Mouse (Mus musculus) inflammation-experienced regulatory T-cells (primary cell): Measurements from ENCODE around the gene Hcst. TPM values are rescaled to one million over a fixed set of nuclear protein-coding genes. Genes with fewer than 3 reads are reported as not detected.

ENCODE experiments used
- polyA plus RNA-seq, 2 experiments: library from polyadenylated mRNA; unstranded; fragments of 100-300 nt; shearing (Covaris generic); gene quantifications; one replicate each; pipeline ENCODE4 v1.2.1; 2017

The Hcst gene
- 100 to 1,000 TPM; 388 to 519 TPM for polyA plus RNA-seq

DNA sequence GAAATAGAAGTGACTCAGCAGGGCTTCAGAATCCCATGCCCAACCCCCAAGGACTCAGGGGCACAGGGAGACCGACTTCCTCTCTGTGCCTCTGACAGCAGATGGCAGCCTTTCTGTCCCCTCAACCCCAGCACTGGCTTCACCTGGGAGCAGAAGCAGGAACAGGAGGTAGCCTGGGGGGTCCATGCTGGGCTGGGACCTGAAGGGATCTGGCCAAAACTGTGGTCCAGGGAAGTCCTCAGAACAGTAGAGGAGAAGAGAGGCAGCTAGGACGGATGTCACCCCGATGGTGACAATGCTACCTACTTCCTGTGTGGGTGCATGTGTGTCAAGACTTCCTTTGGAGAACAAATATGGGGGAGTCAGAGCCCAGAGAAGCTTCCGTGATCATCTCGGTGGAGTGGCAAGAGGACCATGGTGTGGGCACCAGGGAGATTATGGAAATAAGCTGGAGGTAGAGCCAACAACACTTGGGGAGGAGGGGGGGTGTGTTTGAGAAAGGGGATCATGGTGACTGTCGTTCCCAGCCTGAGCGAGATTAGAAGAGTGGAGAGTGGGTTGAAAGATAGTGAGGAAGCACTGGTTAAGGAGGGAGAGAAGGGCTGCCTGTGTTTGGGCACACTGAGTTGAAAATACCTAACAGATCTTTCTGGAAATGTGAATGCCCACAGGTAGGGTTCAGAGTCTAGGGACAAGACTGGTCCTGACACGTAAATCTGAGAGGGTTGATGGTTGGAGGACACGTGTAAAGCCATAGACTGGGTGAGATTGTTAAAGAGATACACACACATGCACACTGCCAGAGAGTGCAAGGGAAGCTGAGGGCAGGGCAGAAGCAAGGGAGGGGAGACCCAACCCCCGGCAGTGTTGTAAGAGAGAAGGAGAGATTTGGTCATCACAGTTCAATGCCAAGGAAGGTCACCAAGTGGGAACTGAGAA lies at the start of gene Hcst:
Gene Hcst (minus strand): TSS at position 294 of the 939 bp plus-strand sequence.

DNA sequence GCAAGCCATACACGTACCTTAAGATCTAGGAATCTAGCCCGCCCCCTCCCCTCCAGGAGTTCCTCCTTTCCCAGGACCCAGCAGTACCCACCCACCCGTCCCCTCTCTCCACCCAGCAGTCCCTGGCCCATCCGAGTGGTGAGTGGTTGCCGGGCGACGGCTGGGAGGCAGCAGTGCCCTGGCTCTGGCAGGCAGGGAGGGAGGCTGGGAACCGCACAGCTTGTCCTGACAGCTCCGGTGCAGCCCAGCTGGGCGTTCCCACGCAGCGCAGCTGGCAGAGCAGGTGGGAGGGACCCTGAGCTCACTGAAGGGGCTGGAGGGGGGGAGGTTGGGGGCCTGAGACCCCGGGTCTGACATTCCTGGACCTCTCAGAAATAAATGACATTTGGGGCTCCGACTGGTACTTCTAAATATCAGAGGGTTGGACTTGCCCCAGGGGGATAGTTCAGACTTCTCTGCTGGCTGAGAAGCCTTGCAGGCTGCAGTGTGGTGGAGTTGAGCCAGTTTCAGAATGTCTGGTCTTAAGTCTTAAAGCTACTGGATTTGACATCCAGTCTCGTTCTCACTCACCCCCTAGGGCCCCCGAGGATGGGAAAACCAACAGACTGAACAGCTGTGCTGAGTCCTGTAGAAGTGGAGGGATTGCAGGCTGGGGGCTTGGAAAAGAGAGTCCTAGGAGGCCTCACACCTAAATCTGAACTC lies 38.1 kb upstream of the Hcst start, which contains the start of the genes Kirrel2 and Nphs1:
Gene Kirrel2 (minus strand): TSS at position 62 of the 702 bp plus-strand sequence.
Gene Nphs1 (plus strand): TSS at position 687 of the 702 bp plus-strand sequence.

DNA sequence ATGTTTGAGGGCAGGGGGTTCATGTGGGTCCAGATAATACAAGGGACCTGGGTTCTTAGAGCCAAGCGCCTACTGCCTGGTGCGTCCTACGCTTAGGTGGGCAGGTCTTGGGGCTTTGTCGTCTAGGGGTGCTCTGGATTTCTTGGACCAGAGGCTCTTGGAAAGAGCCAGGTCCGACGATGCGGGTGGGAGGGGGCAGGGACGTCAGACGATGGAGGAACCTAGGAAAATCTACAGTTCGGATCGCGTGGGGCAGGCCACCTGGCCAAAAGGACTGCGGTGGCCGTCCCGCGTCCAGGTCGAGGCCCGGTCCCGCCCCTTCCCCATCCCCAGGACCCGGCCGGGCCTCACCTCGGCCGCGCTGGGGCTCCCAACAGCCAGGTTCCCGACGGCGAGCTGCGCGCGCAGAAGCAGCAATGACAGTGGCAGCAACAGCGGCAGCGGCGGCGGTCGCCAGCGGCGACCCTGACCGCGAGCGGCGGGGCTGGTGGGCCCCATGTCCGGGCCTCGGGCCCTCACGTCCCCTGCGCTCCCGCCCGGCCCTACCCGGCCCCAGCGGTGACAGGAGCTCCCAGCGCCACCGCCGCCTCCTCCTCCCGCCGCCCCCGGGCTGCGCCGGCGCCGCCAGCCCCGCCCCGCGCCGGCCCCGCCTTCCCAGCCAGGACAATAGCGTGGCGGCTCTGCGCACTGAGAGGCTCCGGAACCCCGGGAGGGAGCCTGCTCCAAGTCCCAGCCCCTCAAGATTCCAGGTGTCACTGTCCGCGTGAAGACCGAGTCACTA lies 25.5 kb upstream of the Hcst start, which contains the start of gene Aplp1:
Gene Aplp1 (minus strand): TSS at position 565 of the 781 bp plus-strand sequence.

DNA sequence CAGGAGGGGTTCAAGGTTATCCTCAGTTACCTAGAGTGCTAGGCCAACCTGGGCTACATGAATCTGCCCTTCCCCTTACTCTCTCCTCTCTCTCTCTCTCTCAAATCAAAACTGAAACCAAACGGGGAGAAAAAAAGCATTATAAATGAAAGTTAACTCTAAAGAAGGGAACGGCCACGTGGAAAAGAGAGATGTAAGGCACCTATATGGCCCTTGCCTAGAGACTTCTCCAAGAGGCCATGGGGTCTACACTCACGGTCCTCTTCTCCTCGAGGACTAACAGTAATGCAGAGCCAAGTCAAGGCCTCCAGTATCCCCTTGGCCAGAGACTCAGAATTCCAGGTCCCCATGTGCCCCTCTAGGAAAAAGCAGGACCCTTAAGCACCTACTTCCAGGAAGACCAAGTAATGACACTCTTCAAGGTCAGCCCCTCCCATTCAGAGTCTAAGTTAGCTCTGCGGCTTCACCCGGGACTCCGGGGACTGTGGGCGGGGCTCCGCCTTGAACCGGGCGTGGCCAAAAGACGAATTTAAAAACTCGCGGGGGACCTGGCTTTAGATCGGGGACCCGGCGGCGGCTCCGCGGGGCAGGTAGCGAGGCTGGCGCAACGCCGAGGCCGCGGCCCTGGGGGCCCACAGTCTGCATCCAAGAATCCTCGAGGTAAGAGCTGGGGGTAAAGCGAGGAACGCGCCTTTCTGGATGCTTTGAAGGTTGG lies 1.7 kb upstream of the Hcst start, which contains the start of gene Nfkbid:
Gene Nfkbid (plus strand): TSS at position 558 of the 715 bp plus-strand sequence.

DNA sequence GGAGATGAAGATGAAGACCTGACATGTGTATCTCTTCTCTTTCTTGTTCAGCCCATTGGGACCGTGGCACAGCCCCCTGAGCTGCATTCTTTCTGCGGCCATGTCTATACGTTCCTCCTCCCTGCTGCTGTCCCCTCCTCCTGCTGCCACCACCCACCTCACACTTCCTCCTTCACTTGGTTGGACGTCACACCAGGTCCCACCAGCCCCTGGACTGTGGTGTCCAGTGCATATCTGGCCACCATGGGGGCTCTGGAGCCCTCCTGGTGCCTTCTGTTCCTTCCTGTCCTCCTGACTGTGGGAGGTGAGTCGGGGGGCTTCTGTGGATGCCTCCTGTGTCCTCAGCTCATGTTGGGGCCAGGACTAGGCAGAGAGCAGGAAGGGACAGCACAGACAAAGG lies 6.1 kb downstream of the Hcst start, which contains the start of gene Tyrobp:
Gene Tyrobp (plus strand): TSS at position 165 of the 400 bp plus-strand sequence.

Other genes starting within 250 kb of the Hcst start
- under 1 TPM in 1 of 2 experiments, not detected in 1; 0.43 TPM for gene Cox7a1, start 235.7 kb downstream of the Hcst start, polyA plus RNA-seq
- 10 to 100 TPM; 81.2 to 88.6 TPM for gene Capns1, start 221.0 kb downstream of the Hcst start, polyA plus RNA-seq
- gene Polr2i, start 187.9 kb downstream of the Hcst start, polyA plus RNA-seq, result 10 to 100 TPM; 52.7 to 55.1 TPM
- 100 to 1,000 TPM; 106 to 120 TPM for gene Tbcb, start 187.6 kb downstream of the Hcst start, polyA plus RNA-seq
- not detected for gene Ovol3, start 184.1 kb downstream of the Hcst start, polyA plus RNA-seq
- gene Thap8, start 139.8 kb downstream of the Hcst start, polyA plus RNA-seq, result 1 to 10 TPM in 1 of 2 experiments, under 1 TPM in 1; 0.31 to 1.4 TPM
- 10 to 100 TPM in 1 of 2 experiments, 1 to 10 TPM in 1; 4.1 to 20.0 TPM for gene Wdr62, start 139.4 kb downstream of the Hcst start, polyA plus RNA-seq
- 1 to 10 TPM; 4.0 to 9.0 TPM for gene Clip3, start 128.1 kb downstream of the Hcst start, polyA plus RNA-seq
- gene Alkbh6, start 111.1 kb downstream of the Hcst start, polyA plus RNA-seq, result 100 to 1,000 TPM; 152 to 164 TPM
- gene Syne4, start 105.0 kb downstream of the Hcst start, polyA plus RNA-seq, result 10 to 100 TPM; 13.3 to 21.9 TPM
- gene E130208F15Rik, start 98.1 kb downstream of the Hcst start, polyA plus RNA-seq, result not detected
- 10 to 100 TPM; 36.0 to 57.6 TPM for gene Sdhaf1, start 96.0 kb downstream of the Hcst start, polyA plus RNA-seq
- gene Lrfn3, start 57.1 kb downstream of the Hcst start, polyA plus RNA-seq, result not detected
- gene Tyrobp, start 6.1 kb downstream of the Hcst start, polyA plus RNA-seq, result 10 to 100 TPM in 1 of 2 experiments, 1 to 10 TPM in 1; 2.4 to 16.6 TPM
- gene Nfkbid, start 1.9 kb upstream of the Hcst start, polyA plus RNA-seq, result 100 to 1,000 TPM in 1 of 2 experiments, 10 to 100 TPM in 1; 93.7 to 126 TPM
- 10 to 100 TPM; 25.4 to 35.3 TPM for gene Aplp1, start 25.7 kb upstream of the Hcst start, polyA plus RNA-seq
- gene Kirrel2, start 37.8 kb upstream of the Hcst start, polyA plus RNA-seq, result not detected
- gene Nphs1, start 38.5 kb upstream of the Hcst start, polyA plus RNA-seq, result not detected
- gene Prodh2, start 73.8 kb upstream of the Hcst start, polyA plus RNA-seq, result under 1 TPM in 1 of 2 experiments, not detected in 1; 0.95 TPM
- gene Arhgap33, start 115.2 kb upstream of the Hcst start, polyA plus RNA-seq, result 1 to 10 TPM in 1 of 2 experiments, under 1 TPM in 1; 0.82 to 1.1 TPM
- gene Hspb6, start 132.3 kb upstream of the Hcst start, polyA plus RNA-seq, result 1 to 10 TPM; 3.4 to 7.8 TPM
- gene Proser3, start 132.4 kb upstream of the Hcst start, polyA plus RNA-seq, result 1 to 10 TPM; 6.0 to 9.2 TPM
- gene Lin37, start 140.0 kb upstream of the Hcst start, polyA plus RNA-seq, result 10 to 100 TPM; 80.6 to 85.0 TPM
- gene U2af1l4, start 143.4 kb upstream of the Hcst start, polyA plus RNA-seq, result 10 to 100 TPM; 39.3 to 39.7 TPM
- 10 to 100 TPM; 76.1 to 100.0 TPM for gene Gm49396, start 143.5 kb upstream of the Hcst start, polyA plus RNA-seq
- gene Psenen, start 143.8 kb upstream of the Hcst start, polyA plus RNA-seq, result 100 to 1,000 TPM; 211 to 228 TPM
- gene Igflr1, start 145.6 kb upstream of the Hcst start, polyA plus RNA-seq, result 100 to 1,000 TPM in 1 of 2 experiments, 10 to 100 TPM in 1; 76.2 to 250 TPM
- gene Kmt2b, start 168.9 kb upstream of the Hcst start, polyA plus RNA-seq, result 10 to 100 TPM; 10.6 to 16.5 TPM
- 10 to 100 TPM in 1 of 2 experiments, 1 to 10 TPM in 1; 5.3 to 20.8 TPM for gene Zbtb32, start 179.1 kb upstream of the Hcst start, polyA plus RNA-seq
- gene Upk1a, start 193.0 kb upstream of the Hcst start, polyA plus RNA-seq, result 1 to 10 TPM in 1 of 2 experiments, not detected in 1; 1.6 TPM
- 100 to 1,000 TPM; 588 to 621 TPM for gene Cox6b1, start 206.3 kb upstream of the Hcst start, polyA plus RNA-seq
- not detected for gene Etv2, start 216.0 kb upstream of the Hcst start, polyA plus RNA-seq
- 100 to 1,000 TPM; 177 to 208 TPM for gene Rbm42, start 230.5 kb upstream of the Hcst start, polyA plus RNA-seq
- 10 to 100 TPM; 34.8 to 50.8 TPM for gene Haus5, start 245.1 kb upstream of the Hcst start, polyA plus RNA-seq